Mouse (Mus musculus) C2C12 (cell line): ENCODE results near the gene Gm21992. TPM values are rescaled to one million over a fixed set of nuclear protein-coding genes. Genes with fewer than 3 reads are reported as not detected.
"Not testable (repeated sequence)": the region's sequence is repeated elsewhere in the genome, so short reads cannot be mapped to it uniquely, and the experiment has no call there.

Experiments
- H3K27me3 ChIP-seq: one replicate; pipeline ENCODE4 v1.6.1; 2011; ENCODE audit not compliant: control insufficient read depth, insufficient read depth, insufficient read length
- H3K36me3 ChIP-seq: one replicate; pipeline ENCODE4 v1.6.1; 2011; ENCODE audit not compliant: control insufficient read depth, insufficient read depth
- H3K4me3 ChIP-seq: one replicate; pipeline ENCODE4 v1.5.1; 2011; ENCODE audit warnings: mild to moderate bottlenecking, control low read depth; ENCODE audit not compliant: poor library complexity, insufficient read depth, severe bottlenecking
- H3K79me2 ChIP-seq: one replicate; pipeline ENCODE4 v1.6.1; 2011; ENCODE audit not compliant: control insufficient read depth, insufficient read depth
- H3K79me3 ChIP-seq: one replicate; pipeline ENCODE4 v1.6.1; 2011; ENCODE audit warnings: low read depth, control low read depth
- H3ac ChIP-seq: one replicate; pipeline ENCODE3; 2011; ENCODE audit warnings: low read depth; ENCODE audit not compliant: control insufficient read depth, insufficient read length
- CEBPB ChIP-seq: IDR thresholded peaks from one replicate; pipeline ENCODE4 v1.6.1; 2011; ENCODE audit warnings: low read depth, mild to moderate bottlenecking, control low read depth, moderate library complexity
- CTCF ChIP-seq: IDR thresholded peaks from one replicate; pipeline ENCODE4 v1.5.1; 2011; ENCODE audit not compliant: control insufficient read depth, insufficient read depth, insufficient read length
- FOSL1 ChIP-seq: IDR thresholded peaks from one replicate; pipeline ENCODE4 v1.8.0; 2011; ENCODE audit warnings: mild to moderate bottlenecking, low read length; ENCODE audit not compliant: poor library complexity, insufficient read depth, severe bottlenecking
- MAX ChIP-seq: IDR thresholded peaks from one replicate; pipeline ENCODE4 v1.6.1; 2011; ENCODE audit warnings: mild to moderate bottlenecking, control low read depth
- MYOD1 ChIP-seq: IDR thresholded peaks from one replicate; pipeline ENCODE4 v1.6.1; 2011; ENCODE audit warnings: low read depth; ENCODE audit not compliant: control insufficient read depth, insufficient read length
- MYOG ChIP-seq: IDR thresholded peaks from one replicate; pipeline ENCODE4 v1.6.1; 2011; ENCODE audit not compliant: control insufficient read depth, insufficient read length; ENCODE audit errors: extremely low read depth
- USF1 ChIP-seq: IDR thresholded peaks from one replicate; pipeline ENCODE4 v1.6.1; 2011; ENCODE audit warnings: low read depth, mild to moderate bottlenecking, control low read depth, moderate library complexity
- polyA plus RNA-seq: library from polyadenylated mRNA; unstranded; fragments of >200 nt; fragmentation: generic; extraction: Trizol; gene quantifications from one replicate; pipeline ENCODE4 v1.2.1, GENCODE M21; 2012; ENCODE audit warnings: missing spikeins

Gene Gm21992
- polyA plus RNA-seq, 1 experiment: 14.3 TPM

GRCm38 (mm10) chr19:4820678-4821303 lies 9.4 kb upstream of the Gm21992 start:
- TF ChIP-seq FOSL1 (no peak), MAX (no peak), MYOG (no peak), CTCF (no peak), USF1 (no peak), CEBPB (no peak), MYOD1 (no peak)
- H3K27me3 ChIP-seq: no peaks in the 10 kb centered on the region
- no peak overlapping the region for H3K4me3 ChIP-seq
- H3K79me2 ChIP-seq: no peaks in the 10 kb centered on the region
- H3K36me3 ChIP-seq: no peaks in the 10 kb centered on the region
- no peak overlapping the region for H3ac ChIP-seq
- no peaks in the 10 kb centered on the region for H3K79me3 ChIP-seq

GRCm38 (mm10) chr19:4817182-4817835 lies 5.9 kb upstream of the Gm21992 start:
- no peaks in the 10 kb centered on the region for H3K36me3 ChIP-seq
- no peaks in the 10 kb centered on the region for H3K27me3 ChIP-seq
- H3K4me3 ChIP-seq: no peak overlapping the region
- no peak overlapping the region for H3ac ChIP-seq
- peaks cover 3% of the 10 kb centered on the region for H3K79me2 ChIP-seq
- TF ChIP-seq USF1 (no peak), MAX (no peak), MYOD1 (no peak), CEBPB (no peak), MYOG (no peak), FOSL1 (no peak), CTCF (no peak)
- H3K79me3 ChIP-seq: peaks cover 3% of the 10 kb centered on the region

- no peak for TF ChIP-seq MYOD1
- Histone ChIP-seq H3K79me3 (peaks cover 33% of the 10 kb centered on the region), H3K27me3 (no peaks in the 10 kb centered on the region), H3ac (no peak overlapping the region), H3K79me2 (peaks cover 43% of the 10 kb centered on the region), H3K4me3 (no peak overlapping the region), H3K36me3 (peaks cover under 1% of the 10 kb centered on the region)
Observed at GRCm38 (mm10) chr19:4813015-4813414, 1.6 kb upstream of the Gm21992 start.

DNA sequence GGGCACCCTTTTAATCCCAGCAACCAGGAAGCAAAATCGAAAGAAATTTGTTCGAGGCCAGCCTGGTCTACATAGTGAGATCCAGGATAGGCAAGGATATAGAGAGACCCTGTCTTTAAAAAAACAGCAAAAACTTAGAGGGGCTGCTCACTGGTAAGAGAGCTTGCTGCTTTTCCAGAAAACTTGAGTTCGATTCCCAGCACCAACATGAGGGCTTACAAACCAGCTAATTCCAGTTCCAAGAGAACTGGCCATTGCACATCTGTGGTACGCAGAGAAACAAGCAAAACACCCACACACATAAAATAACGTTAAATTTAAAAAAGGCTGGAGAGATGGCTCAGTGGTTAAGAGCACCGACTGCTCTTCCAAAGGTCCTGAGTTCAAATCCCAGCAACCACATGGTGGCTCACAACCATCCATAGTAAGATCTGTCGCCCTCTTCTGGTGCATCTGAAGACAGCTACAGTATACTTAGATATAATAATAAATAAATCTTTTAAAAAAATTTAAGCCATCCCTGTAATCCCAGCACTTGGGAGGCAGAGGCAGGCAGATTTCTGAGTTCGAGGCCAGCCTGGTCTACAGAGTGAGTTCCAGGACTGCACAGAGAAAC lies 1.0 kb upstream of the Gm21992 start:
- H3K4me3 ChIP-seq: peak overlapping the region; percentile 74
- not testable (repeated sequence) for H3K27me3 ChIP-seq, H3K36me3 ChIP-seq
- peak overlapping the region; percentile 31 for H3ac ChIP-seq
- peaks cover 39% of the 10 kb centered on the region for H3K79me3 ChIP-seq
- H3K79me2 ChIP-seq: peaks cover 49% of the 10 kb centered on the region

DNA sequence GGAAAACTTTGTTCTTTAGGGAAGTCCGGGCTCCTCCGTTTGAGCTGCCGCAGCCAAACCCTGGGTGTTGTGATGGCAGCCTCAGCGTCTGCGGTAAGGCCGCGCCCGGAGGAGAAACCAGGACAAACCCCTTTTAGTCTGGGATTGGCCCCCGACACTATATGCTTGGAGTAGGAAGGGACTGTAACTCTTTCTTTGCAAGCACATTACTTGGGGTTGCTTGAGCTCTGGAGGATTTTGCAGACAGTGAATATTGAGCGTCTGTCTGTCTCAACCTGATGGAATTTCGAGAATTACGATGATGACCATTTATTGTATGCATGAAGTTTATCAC lies 464 bp upstream of the Gm21992 start:
- Histone ChIP-seq H3K36me3 (peaks cover 7% of the 10 kb centered on the region), H3K79me3 (peaks cover 45% of the 10 kb centered on the region), H3K27me3 (no peaks in the 10 kb centered on the region), H3ac (peak overlapping the region; percentile 84), H3K79me2 (peaks cover 55% of the 10 kb centered on the region), H3K4me3 (peak overlapping the region; percentile 74)
- TF ChIP-seq MAX (no peak), MYOD1 (no peak), MYOG (no peak), CEBPB (no peak), FOSL1 (no peak), CTCF (no peak), USF1 (no peak)

DNA sequence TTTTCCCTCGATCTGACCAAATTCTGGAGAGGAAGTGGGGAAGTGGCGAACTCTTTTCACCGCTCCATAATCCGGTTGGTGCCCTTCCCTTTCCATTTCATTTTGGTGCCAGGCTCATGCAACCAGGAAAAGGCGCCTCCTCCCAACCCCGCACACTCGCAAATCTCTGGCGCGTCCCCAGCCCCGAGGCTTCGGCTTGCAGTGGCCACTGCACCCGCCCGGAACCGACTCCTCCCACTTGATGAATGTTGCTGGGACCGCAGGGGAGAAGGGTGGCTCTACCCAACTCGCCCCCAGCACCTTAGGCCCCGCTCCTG lies 708 bp downstream of the Gm21992 start:
- Histone ChIP-seq H3K79me2 (peaks cover 66% of the 10 kb centered on the region), H3K4me3 (peak overlapping the region; percentile 74), H3K36me3 (peaks cover 11% of the 10 kb centered on the region), H3ac (peak overlapping the region; percentile 69), H3K27me3 (no peaks in the 10 kb centered on the region), H3K79me3 (peaks cover 56% of the 10 kb centered on the region)
- TF ChIP-seq FOSL1: no peak
- TF ChIP-seq USF1: no peak
- TF ChIP-seq MYOG: no peak
- no peak for TF ChIP-seq CEBPB
- no peak for TF ChIP-seq CTCF
- TF ChIP-seq MYOD1: no peak
- no peak for TF ChIP-seq MAX
